Comparison of ENCODE assay signal across 8 mouse cellular contexts in the genomic region with DNA sequence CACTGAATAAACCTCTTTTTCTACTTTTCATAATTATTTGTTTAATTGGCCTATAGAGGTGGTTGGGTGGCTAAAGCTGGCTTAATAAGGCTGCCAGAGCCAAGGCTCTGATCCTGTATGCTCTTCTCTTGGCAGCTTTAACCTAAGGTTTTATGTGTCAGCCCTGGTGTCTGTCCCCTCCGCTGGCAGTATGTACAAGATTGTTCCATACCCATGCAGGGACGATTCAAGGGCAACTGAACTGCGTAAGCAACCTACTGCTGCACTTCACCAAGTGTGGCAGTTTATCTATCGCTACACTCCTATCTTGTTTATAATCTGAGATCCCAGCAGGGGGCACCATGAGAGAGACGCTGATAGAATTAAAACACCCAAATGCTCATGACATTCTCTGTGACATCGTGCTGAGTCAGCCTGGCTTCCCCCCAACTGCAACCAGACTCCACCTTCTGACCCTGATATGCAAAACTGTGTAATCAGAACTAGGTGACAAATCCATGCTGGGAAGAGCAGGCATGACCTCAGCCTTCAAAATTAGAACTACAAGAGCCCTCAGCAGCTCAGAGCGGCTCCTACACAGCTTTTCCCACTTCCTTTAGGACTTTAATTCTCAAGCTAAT. TPM values are rescaled to one million over a fixed set of nuclear protein-coding genes. Genes with fewer than 3 reads are reported as not detected.
A peak's percentile ranks its signal among the peaks of the same experiment; 100 is the strongest.
DNase-seq lines count a peak whose midpoint lies in the region; ATAC-seq lines count a peak whose summit lies in the region.

No protein-coding gene starts in this region.

- ATAC-seq in CD4-positive, CD25-positive, alpha-beta regulatory T cell, adult 4 months, result no peak
- peak; percentile 43 for ATAC-seq in megakaryocyte, adult 5-6 weeks (ENCODE audit: poor library complexity, severe bottlenecking)

- peak; percentile 21 for DNase-seq in CD4-positive, CD25-positive, alpha-beta regulatory T cell, adult 2 months (ENCODE audit: low read depth, low spot score)
- peak; percentile 94 for DNase-seq in 416B (ENCODE audit: low read depth)
- DNase-seq in c-Kit-positive CD71-negative TER-119-negative erythroid progenitor cells, embryonic 14.5 days (ENCODE audit: low read depth), result peak; percentile 65
- DNase-seq in heart, adult 11 months, result peak; percentile 95
- DNase-seq in kidney, postnatal 25 days, result peak; percentile 71 to 74
- peak; percentile 29 to 55 for DNase-seq in thymus, postnatal 36 days

RNA-seq across cellular contexts. Expression of a gene that starts 55.1 kb away (rescaled TPM):
- polyA plus RNA-seq in CD4-positive, CD25-positive, alpha-beta regulatory T cell, adult 4 months (2017; shearing (Covaris generic)), result 1 to 10 TPM; 1.1 to 1.2 TPM
- total RNA-seq in megakaryocyte, adult 5-6 weeks (2015), result 0.32 and 0.49 TPM in 2 replicates
- total RNA-seq in megakaryocyte, adult 5-6 weeks (2017), result 0.45 and 0.99 TPM in 2 replicates

Comparison
In these comparisons a context has a peak if more than half of its experiments do, and no peak if none do; other contexts are left out.
1. DNase-seq: peak in every context shown above with its lines; median percentile 95 in heart, adult 11 months; 94 in 416B; 72 in kidney, postnatal 25 days; 65 in c-Kit-positive CD71-negative TER-119-negative erythroid progenitor cells, embryonic 14.5 days; 42 in thymus, postnatal 36 days; 21 in CD4-positive, CD25-positive, alpha-beta regulatory T cell, adult 2 months.